Mouse (Mus musculus): ENCODE results near the gene Syn3. TPM values are rescaled to one million over a fixed set of nuclear protein-coding genes. Genes with fewer than 3 reads are reported as not detected.

Syn3 gene
- polyA plus RNA-seq, 1 experiment from 2014 or later, result 7.9 TPM

DNA sequence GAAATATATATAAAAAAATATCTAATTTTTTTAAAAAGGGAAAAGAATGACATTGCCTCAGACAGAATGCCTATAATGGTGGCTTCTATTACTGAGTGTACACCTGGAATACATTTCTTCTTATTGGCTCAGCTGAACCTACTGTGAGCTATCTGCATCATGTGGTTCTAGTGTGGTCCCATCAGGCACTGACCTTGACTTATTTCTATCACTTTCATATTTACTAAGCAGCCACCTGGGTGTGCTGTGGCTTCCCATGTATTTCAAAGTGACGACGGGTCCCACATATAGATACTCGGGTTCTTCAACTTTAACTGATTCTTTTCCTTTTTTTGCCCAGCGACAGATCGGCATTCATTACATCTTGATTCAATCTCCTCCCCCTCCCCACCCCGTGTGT is 255.2 kb downstream of the Syn3 start:
- Histone ChIP-seq H3K9me3 (replicated peaks) (no peaks in the 10 kb centered on the region), H3K27me3 (no peaks in the 10 kb centered on the region), H3K9ac (no peak overlapping the region), H3K36me3 (no peaks in the 10 kb centered on the region), H3K4me3 (no peak overlapping the region), H3K4me1 (no peaks in the 10 kb centered on the region), H3K27ac (no peak overlapping the region), H3K4me2 (replicated peaks) (no peak overlapping the region)
- WGBS, result 93% methylated on average over 6 of the region's 6 CpGs
- ATAC-seq (ENCODE audit: low FRiP score), result no peak

DNA sequence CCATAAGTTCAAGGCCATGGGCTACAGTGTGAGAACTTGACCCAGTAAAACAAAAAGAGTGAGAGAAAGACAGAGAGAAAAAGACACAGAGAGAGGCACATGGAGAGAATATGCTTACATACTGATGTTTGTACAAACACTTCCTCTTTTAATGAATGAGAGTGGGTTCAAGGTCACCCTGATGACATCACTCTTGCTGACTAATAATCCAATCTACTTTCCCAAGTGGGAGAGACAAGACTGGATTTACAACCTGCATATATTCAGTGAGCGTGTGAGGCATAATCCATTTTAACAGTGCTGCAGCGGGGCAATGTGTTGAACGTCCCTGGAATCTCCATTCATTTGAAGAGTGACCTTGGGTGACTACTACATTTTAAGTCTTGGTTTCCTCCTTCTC is 256.0 kb downstream of the Syn3 start:
- ATAC-seq (ENCODE audit: low FRiP score), result no peak
- H3K9ac ChIP-seq, result no peak overlapping the region
- no peak overlapping the region for H3K4me2 ChIP-seq (replicated peaks)
- H3K4me3 ChIP-seq, result no peak overlapping the region
- H3K4me1 ChIP-seq, result no peaks in the 10 kb centered on the region
- no peak overlapping the region for H3K27ac ChIP-seq
- 95% methylated on average over 3 of the region's 3 CpGs for WGBS
- H3K36me3 ChIP-seq, result no peaks in the 10 kb centered on the region
- no peaks in the 10 kb centered on the region for H3K9me3 ChIP-seq (replicated peaks)
- no peaks in the 10 kb centered on the region for H3K27me3 ChIP-seq

DNA sequence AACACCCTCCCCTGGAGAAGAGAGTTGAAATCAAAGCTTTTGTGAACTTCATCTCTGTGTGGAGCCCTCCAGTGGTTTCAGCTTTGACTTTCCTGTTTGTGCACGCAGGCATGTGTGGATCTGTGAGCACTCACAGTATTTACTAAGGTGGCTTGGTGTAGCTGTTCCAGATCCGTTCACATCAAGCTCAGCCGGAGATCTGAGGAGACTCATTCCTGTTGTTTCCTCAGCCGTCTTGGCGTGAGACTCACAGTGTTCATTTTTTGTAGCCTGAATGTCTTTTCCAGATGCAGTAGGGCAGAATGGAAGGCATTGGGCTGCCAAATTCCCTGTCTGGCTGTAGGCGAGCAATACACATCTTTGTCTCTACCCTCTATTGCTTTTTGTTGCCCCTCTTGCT is 268.7 kb downstream of the Syn3 start:
- Histone ChIP-seq H3K27me3 (no peaks in the 10 kb centered on the region), H3K36me3 (no peaks in the 10 kb centered on the region), H3K4me1 (no peaks in the 10 kb centered on the region), H3K4me3 (no peak overlapping the region), H3K9me3 (replicated peaks) (no peaks in the 10 kb centered on the region), H3K27ac (no peak overlapping the region), H3K9ac (no peak overlapping the region), H3K4me2 (replicated peaks) (no peak overlapping the region)
- no peak for ATAC-seq (ENCODE audit: low FRiP score)
- 78% methylated on average over 6 of the region's 6 CpGs for WGBS

DNA sequence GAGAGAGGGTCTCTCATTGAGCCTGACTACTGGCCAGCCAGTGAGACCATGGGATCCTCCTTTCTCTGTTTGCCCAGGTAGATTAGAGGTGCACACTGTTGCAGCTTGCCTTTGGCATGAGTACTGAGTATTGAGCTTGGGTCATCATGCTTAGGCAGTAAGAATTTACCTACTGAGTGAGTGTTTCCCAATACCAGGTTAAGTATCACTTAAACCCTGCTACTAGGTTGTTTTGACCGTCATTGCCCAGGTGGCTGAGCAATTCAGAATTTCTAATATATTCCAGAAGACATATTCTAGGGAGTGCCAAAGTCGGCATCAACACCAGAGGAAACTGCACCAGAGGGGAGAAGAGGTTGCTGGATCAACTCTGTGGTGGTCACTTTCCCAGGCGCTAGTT is 273.2 kb downstream of the Syn3 start:
- Histone ChIP-seq H3K27me3 (no peaks in the 10 kb centered on the region), H3K9me3 (replicated peaks) (no peaks in the 10 kb centered on the region), H3K9ac (no peak overlapping the region), H3K36me3 (no peaks in the 10 kb centered on the region), H3K4me3 (no peak overlapping the region), H3K4me2 (replicated peaks) (no peak overlapping the region), H3K4me1 (no peaks in the 10 kb centered on the region), H3K27ac (no peak overlapping the region)
- no peak for ATAC-seq (ENCODE audit: low FRiP score)
- WGBS, result 83% methylated on average over 3 of the region's 3 CpGs

DNA sequence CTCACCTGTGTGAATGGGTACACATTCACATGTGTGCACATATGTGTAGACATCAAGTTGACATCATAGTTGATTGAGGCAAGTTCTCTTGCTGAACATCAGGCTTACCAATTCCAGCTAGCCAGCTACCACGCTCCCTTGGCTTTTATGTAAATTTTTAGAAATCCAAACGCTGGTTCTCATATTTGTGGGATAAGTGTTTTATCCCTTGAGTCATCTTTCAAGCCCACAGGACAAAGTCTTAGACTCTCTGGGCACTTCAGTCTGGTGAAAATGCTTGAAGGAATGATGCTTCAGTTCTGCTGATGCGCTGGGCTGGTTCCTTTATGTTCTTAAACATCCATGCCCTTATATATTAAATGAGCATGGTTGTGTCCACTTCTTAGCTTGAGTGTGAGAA is 279.7 kb downstream of the Syn3 start:
- H3K36me3 ChIP-seq, result no peaks in the 10 kb centered on the region
- H3K27ac ChIP-seq, result no peak overlapping the region
- WGBS, result 96% methylated on average over 3 of the region's 3 CpGs
- no peak overlapping the region for H3K4me3 ChIP-seq
- 0 out of 2 replicates have a peak, but pooled peaks cover 2% of the 10 kb centered on the region for H3K9me3 ChIP-seq (replicated peaks)
- ATAC-seq (ENCODE audit: low FRiP score), result no peak
- no peak overlapping the region for H3K4me2 ChIP-seq (replicated peaks)
- no peak overlapping the region for H3K9ac ChIP-seq
- H3K4me1 ChIP-seq, result no peaks in the 10 kb centered on the region
- no peaks in the 10 kb centered on the region for H3K27me3 ChIP-seq

DNA sequence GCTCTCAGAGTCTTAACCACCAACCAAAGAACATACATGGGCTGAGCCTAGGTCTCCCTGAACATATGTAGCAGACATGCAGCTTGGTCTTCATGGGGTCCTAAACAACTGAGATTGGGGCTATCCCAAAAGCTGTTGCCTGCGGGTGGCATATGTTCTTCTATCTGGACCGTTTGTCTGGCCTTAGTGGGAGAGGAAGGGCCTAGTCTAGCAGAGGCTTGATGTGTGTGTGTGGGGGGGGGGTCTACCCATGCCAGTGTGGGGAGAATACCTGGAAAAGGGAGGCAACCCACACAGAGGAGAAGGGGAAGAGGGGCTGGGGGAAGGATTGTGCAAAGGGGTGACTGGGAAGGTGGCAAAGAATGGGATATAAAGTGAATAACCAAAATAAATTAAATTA is 281.9 kb downstream of the Syn3 start:
- Histone ChIP-seq H3K9ac (no peak overlapping the region), H3K4me2 (replicated peaks) (no peak overlapping the region), H3K4me1 (no peaks in the 10 kb centered on the region), H3K36me3 (no peaks in the 10 kb centered on the region), H3K27ac (no peak overlapping the region), H3K4me3 (no peak overlapping the region), H3K27me3 (no peaks in the 10 kb centered on the region), H3K9me3 (replicated peaks) (0 out of 2 replicates have a peak, but pooled peaks cover 2% of the 10 kb centered on the region)
- no peak for ATAC-seq (ENCODE audit: low FRiP score)
- 85% methylated on average over 2 of the region's 2 CpGs for WGBS

DNA sequence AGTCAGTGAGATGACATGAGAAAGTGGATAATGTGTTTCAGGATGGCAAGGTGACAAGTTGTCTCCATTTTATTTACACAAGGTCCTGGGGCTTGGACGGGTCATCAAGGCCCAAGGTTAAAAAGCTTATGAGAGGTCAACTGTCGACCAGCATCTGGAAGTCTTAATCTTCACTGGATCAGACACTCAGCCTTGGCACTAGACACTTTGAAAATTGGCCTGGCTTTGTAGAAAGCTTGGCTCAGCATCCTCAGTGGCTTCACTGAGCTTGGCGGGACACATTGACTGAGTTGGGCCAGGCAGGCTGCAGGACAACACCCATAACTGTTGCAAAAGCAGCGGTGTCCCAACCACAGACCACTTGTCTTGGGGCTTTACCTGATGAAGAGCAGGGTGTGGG is 286.6 kb downstream of the Syn3 start:
- 78% methylated on average over 4 of the region's 4 CpGs for WGBS

DNA sequence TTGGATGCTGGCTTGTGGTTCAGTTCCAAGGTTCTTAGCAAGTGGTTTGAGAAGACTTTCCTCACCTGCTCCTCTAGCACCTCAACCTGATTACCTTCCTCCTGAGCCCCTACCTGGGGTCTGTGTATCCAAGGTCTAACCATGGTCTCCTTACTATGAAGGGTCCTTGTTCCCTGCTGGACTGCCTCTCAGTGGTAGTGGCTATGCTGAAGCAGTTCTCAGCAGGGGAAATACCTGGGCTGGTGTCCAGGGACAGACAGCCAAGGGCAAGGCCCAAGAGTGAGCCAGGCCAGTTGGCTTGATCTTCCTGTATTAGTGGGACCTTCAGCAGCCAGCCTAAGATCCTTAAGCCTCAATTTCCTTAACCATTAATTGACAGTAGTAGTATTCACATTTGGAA is 294.8 kb downstream of the Syn3 start:
- Histone ChIP-seq H3K4me3 (no peak overlapping the region), H3K4me2 (replicated peaks) (no peak overlapping the region), H3K27ac (no peak overlapping the region), H3K36me3 (no peaks in the 10 kb centered on the region), H3K27me3 (no peaks in the 10 kb centered on the region), H3K9me3 (replicated peaks) (no peaks in the 10 kb centered on the region), H3K4me1 (no peaks in the 10 kb centered on the region), H3K9ac (no peak overlapping the region)
- no peak for ATAC-seq (ENCODE audit: low FRiP score)

More for the DNA sequence above, 286.6 kb downstream of the Syn3 start:
- Histone ChIP-seq H3K4me3 (no peak overlapping the region), H3K4me1 (no peaks in the 10 kb centered on the region), H3K27ac (no peak overlapping the region), H3K27me3 (no peaks in the 10 kb centered on the region), H3K36me3 (no peaks in the 10 kb centered on the region), H3K9me3 (replicated peaks) (0 out of 2 replicates have a peak, but pooled peaks cover 2% of the 10 kb centered on the region), H3K4me2 (replicated peaks) (no peak overlapping the region), H3K9ac (no peak overlapping the region)
- ATAC-seq (ENCODE audit: low FRiP score), result no peak

DNA sequence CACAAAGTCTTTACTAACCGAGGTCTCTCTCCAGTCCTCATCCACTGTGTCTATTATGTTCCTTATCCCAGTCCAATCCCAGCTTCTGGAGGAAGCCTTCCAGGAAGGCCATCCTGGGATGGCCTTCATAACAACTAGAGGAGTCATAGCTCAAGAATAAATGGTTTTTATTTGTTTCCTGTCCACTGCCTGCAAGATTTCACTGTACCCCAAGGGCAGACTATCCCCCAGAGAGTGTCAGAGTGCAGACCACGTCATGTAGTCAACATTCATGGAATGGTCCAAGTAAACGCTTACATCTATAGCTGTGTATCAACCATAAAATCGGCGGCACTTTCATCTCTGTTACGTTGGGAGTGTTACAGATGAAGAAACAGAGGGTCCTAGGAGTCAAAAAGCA is 295.5 kb downstream of the Syn3 start:
- Histone ChIP-seq H3K9me3 (replicated peaks) (no peaks in the 10 kb centered on the region), H3K4me3 (no peak overlapping the region), H3K4me2 (replicated peaks) (no peak overlapping the region), H3K4me1 (no peaks in the 10 kb centered on the region), H3K9ac (no peak overlapping the region), H3K36me3 (no peaks in the 10 kb centered on the region), H3K27ac (no peak overlapping the region), H3K27me3 (no peaks in the 10 kb centered on the region)
- no peak for ATAC-seq (ENCODE audit: low FRiP score)
- WGBS, result 89% methylated on average over 6 of the region's 6 CpGs

DNA sequence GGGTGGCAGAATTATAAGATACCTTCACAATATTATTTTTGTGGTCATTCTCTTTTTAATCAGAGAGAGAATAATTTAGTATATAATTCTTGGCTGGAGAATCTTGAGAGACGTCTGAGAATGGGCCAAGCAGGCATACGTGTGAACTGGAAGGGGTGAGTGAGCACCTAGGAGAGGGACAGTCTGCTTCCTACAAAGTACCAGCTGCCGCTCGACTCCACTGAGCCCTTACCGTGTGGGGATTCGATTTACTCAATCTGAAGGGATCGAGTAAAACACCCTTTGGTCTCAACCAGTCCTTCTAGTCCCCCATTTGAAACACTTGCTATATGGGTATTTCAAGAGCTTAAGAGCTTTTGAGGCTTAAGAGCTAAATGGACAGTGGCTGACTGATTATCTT is 296.9 kb downstream of the Syn3 start:
- no peak overlapping the region for H3K9ac ChIP-seq
- no peak overlapping the region for H3K4me2 ChIP-seq (replicated peaks)
- H3K9me3 ChIP-seq (replicated peaks), result no peaks in the 10 kb centered on the region
- no peaks in the 10 kb centered on the region for H3K36me3 ChIP-seq
- no peaks in the 10 kb centered on the region for H3K27me3 ChIP-seq
- no peak for ATAC-seq (ENCODE audit: low FRiP score)
- 88% methylated on average over 7 of the region's 7 CpGs for WGBS
- H3K27ac ChIP-seq, result no peak overlapping the region
- no peaks in the 10 kb centered on the region for H3K4me1 ChIP-seq
- H3K4me3 ChIP-seq, result no peak overlapping the region

DNA sequence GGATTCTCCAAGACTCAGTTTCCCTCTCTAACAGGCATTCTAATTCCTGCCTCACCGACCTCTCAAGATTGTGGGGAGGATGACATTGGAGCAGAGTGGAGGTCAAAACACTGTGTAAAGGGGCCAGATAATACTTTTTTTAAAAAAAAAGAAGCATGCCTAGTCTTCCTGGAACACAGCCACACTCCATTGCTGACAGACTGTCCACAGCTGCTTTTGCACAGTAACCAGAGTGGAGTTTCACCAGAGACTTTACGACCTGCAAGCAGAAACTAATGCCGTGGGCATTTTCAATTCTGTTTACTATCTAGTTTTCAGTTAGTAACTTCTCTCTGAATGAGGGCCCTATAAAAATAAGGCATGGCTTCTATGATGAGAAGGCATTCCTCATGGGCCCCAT is 297.7 kb downstream of the Syn3 start:
- 92% methylated on average over 3 of the region's 3 CpGs for WGBS

DNA sequence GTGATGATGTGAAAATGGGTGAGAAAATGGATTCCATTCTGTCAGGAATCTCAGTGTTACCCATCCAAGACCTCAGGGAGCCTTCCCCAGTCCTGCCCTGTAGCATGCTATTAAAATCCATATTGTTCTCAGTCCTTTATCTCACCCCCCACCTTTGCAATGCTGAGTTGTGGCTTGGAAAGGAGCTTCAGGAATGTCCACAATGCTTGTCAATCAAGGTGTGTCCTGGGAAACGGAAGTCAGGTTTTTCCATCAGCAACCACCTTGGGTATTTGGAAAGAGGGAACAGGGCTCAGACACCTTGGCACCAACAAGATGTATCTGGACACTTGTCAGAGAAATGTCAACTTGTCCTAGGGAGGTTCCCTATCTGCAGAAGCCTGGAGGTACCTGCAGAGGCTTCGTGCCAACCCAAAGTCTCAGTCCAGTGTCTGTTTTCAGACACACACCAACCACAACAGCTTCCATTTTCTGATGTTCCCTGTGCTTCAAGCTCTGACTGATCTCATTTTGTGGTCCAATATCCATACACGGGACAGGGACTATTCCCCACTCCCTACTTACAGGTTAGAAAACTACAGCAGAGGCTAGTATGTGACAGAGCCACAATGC is 302.2 kb downstream of the Syn3 start:
- H3K4me2 ChIP-seq (replicated peaks), result no peak overlapping the region
- no peak overlapping the region for H3K4me3 ChIP-seq
- 83% methylated on average over 3 of the region's 3 CpGs for WGBS
- no peak overlapping the region for H3K27ac ChIP-seq
- H3K9me3 ChIP-seq (replicated peaks), result no peaks in the 10 kb centered on the region
- no peaks in the 10 kb centered on the region for H3K27me3 ChIP-seq
- no peaks in the 10 kb centered on the region for H3K36me3 ChIP-seq
- H3K9ac ChIP-seq, result no peak overlapping the region
- no peak for ATAC-seq (ENCODE audit: low FRiP score)
- no peaks in the 10 kb centered on the region for H3K4me1 ChIP-seq

More for the DNA sequence above, 297.7 kb downstream of the Syn3 start:
- Histone ChIP-seq H3K27me3 (no peaks in the 10 kb centered on the region), H3K36me3 (no peaks in the 10 kb centered on the region), H3K4me2 (replicated peaks) (no peak overlapping the region), H3K4me3 (no peak overlapping the region), H3K9ac (no peak overlapping the region), H3K9me3 (replicated peaks) (no peaks in the 10 kb centered on the region), H3K27ac (no peak overlapping the region), H3K4me1 (no peaks in the 10 kb centered on the region)
- ATAC-seq (ENCODE audit: low FRiP score), result no peak

DNA sequence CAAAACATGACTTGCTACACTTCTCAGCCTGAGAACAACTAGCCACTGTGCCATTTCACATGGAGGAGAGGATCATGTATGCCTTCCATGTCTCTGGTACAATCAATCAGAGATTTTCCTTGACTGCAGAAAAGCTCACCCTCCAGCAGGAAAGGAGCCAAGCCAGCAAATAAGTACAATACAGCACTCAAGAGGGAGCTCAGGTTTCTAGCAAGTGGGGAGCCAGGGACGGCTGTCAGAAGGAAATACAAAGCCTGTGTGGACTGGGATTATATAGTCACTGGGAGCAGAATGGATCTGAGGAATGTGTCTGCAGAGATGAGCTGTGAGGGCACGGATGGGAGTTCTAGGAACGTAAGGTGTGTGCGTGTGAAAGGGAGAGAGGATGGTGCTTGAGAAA is 304.0 kb downstream of the Syn3 start:
- H3K9ac ChIP-seq, result no peak overlapping the region
- WGBS, result 66% methylated on average over 4 of the region's 4 CpGs
- H3K4me1 ChIP-seq, result no peaks in the 10 kb centered on the region
- no peaks in the 10 kb centered on the region for H3K27me3 ChIP-seq
- H3K4me3 ChIP-seq, result no peak overlapping the region
- H3K9me3 ChIP-seq (replicated peaks), result no peaks in the 10 kb centered on the region
- H3K36me3 ChIP-seq, result no peaks in the 10 kb centered on the region
- H3K4me2 ChIP-seq (replicated peaks), result no peak overlapping the region
- no peak for ATAC-seq (ENCODE audit: low FRiP score)
- no peak overlapping the region for H3K27ac ChIP-seq

Data from hindbrain, embryonic 12.5 days (tissue).